Mouse (Mus musculus) heart, postnatal 0 days (tissue): Measurements from ENCODE around the gene Hspa12a. TPM values are rescaled to one million over a fixed set of nuclear protein-coding genes. Genes with fewer than 3 reads are reported as not detected.
A peak's percentile ranks its signal among the peaks of the same experiment; 100 is the strongest.

ENCODE experiments used
- ATAC-seq: fragments of 200-750 bp; cut with Nextera tagmentation; 2 replicates; pipeline ENCODE4 v1.8.0; 2017; ENCODE audit warnings: low read depth, moderate number of reproducible peaks, moderate library complexity; ENCODE audit not compliant: insufficient read depth
- DNase-seq: peaks from one replicate; pipeline ENCODE4 v3.0.0-alpha.2; 2016; ENCODE audit warnings: low spot score
- H3K27ac ChIP-seq: fragments of 300-500 bp; sonication (generic); 2 replicates; pipeline ENCODE4 v1.5.1; 2014; ENCODE audit warnings: low read depth, mild to moderate bottlenecking
- H3K27me3 ChIP-seq: fragments of 300-500 bp; sonication (generic); 2 replicates; pipeline ENCODE4 v1.6.1; 2014; ENCODE audit warnings: low read length, mixed read lengths; ENCODE audit not compliant: control insufficient read depth, insufficient read depth
- H3K36me3 ChIP-seq: fragments of 300-500 bp; sonication (generic); replicated peaks from 2 replicates; pipeline ENCODE4 v1.6.1; 2014; ENCODE audit warnings: low read length, mixed read lengths; ENCODE audit not compliant: control insufficient read depth, insufficient read depth
- H3K4me1 ChIP-seq: fragments of 300-500 bp; sonication (generic); 2 replicates; pipeline ENCODE4 v1.6.1; 2014; ENCODE audit warnings: antibody characterized with exemption; ENCODE audit not compliant: control insufficient read depth, insufficient read depth
- H3K4me2 ChIP-seq: fragments of 300-500 bp; sonication (generic); 2 replicates; pipeline ENCODE4 v1.6.1; 2014; ENCODE audit warnings: low read depth, mild to moderate bottlenecking, low read length, moderate library complexity
- H3K4me3 ChIP-seq: fragments of 300-500 bp; sonication (generic); 2 replicates; pipeline ENCODE4 v1.5.1; 2014; ENCODE audit warnings: low read depth, low read length
- H3K9ac ChIP-seq: fragments of 300-500 bp; sonication (generic); replicated peaks from 2 replicates; pipeline ENCODE4 v1.6.1; 2014; ENCODE audit warnings: low read depth, low read length, mixed read lengths
- H3K9me3 ChIP-seq: fragments of 300-500 bp; sonication (generic); replicated peaks from 2 replicates; pipeline ENCODE4 v1.6.1; 2016; ENCODE audit warnings: low read length; ENCODE audit not compliant: control insufficient read depth
- CTCF ChIP-seq: IDR thresholded peaks from 2 replicates; pipeline ENCODE4 v1.5.1; 2016; ENCODE audit warnings: antibody characterized with exemption, control low read depth, low read depth
- EP300 ChIP-seq: IDR thresholded peaks from 2 replicates; pipeline ENCODE4 v1.6.1; 2016; ENCODE audit warnings: antibody characterized with exemption, low read depth
- WGBS: fragments of 180-500 bp; shearing (Covaris S2); extraction: QIAGEN DNeasy Blood & Tissue Kit; methylation state at CpG from one replicate; pipeline ENCODE4 v1.1.7; 2014; 5-methylcytosine and 5-hydroxymethylcytosine counted together
- polyA plus RNA-seq: library from polyadenylated mRNA; unstranded; fragments of >200 nt; fragmentation: Nextera tagmentation; extraction: Ambion mirVana; gene quantifications from 2 replicates; pipeline ENCODE4 v1.2.1, GENCODE M21; 2015
- total RNA-seq: library from RNA; depleted of rRNA; stranded (reverse); fragments of >200 nt; gene quantifications from 2 replicates; pipeline ENCODE4 v1.2.3, GENCODE M21; 2014; ENCODE audit warnings: low replicate concordance

The Hspa12a gene
- total and polyA plus RNA-seq, 2 experiments from 2014 or later, result 13.2 to 39.2 TPM

DNA sequence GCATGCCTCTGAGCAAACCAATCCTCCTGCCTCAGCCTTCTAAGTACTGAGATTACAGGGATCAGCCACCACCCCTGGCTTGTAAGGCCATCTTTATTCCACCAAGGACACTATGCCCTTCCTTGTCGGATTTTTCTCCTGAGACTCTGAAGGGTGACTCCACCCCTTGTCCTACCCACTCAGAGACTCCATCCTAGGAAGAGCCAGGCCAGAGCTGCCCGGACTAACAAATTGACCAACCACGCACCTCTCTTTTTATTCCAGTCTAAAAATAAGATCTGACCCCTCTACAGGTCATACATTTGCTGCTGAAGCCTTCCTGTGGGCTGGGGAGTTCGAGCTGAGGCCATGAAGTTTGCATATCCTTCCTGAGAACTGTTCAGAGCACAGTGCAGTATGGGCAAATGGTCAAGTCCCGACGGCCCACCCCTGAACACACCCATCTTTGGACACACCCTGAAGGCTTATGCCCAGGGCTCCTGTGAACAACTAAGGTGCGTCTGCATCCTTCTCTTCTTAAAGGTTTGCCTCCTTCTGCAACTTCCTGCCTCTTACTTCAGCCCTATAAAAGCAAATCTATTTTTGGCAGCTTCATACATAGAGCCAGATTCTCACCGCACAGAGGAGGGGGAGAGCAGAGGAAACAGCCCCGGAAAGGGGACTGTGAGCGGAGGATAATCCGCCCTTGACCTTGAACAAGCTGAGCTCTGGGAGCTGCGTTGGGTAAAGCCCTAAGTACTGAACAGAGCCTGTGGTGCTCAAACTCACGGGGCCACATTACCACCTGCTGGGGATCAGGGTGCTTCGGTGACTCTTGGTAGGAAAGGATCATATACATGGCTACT lies 124.7 kb downstream of the Hspa12a start:
- no peaks in the 10 kb centered on the region for H3K36me3 ChIP-seq
- peak overlapping the region; percentile 89 for H3K27ac ChIP-seq
- TF ChIP-seq EP300 (no peak), CTCF (no peak)
- H3K27me3 ChIP-seq, result no peaks in the 10 kb centered on the region
- 22% methylated on average over 14 of the region's 14 CpGs for WGBS
- no peak overlapping the region for H3K4me3 ChIP-seq
- no peak overlapping the region for H3K4me2 ChIP-seq
- no peaks in the 10 kb centered on the region for H3K9me3 ChIP-seq
- no peak overlapping the region for H3K9ac ChIP-seq
- ATAC-seq (peak; percentile 42), DNase-seq (peak; percentile 69)
- H3K4me1 ChIP-seq, result peaks cover 37% of the 10 kb centered on the region

GRCm38 (mm10) chr19:58817398-58817797 lies 126.1 kb downstream of the Hspa12a start:
- WGBS, result 87% methylated on average over 11 of the region's 11 CpGs
- ATAC-seq, result no peak

GRCm38 (mm10) chr19:58816453-58817041 lies 126.9 kb downstream of the Hspa12a start:
- peak; percentile 39; the same call in 1 of the 2 replicates for ATAC-seq
- TF ChIP-seq EP300 (no peak), CTCF (no peak)
- Histone ChIP-seq H3K9ac (no peak overlapping the region), H3K27ac (peak overlapping the region; percentile 78), H3K9me3 (no peaks in the 10 kb centered on the region), H3K4me2 (no peak overlapping the region), H3K4me1 (peaks cover 28% of the 10 kb centered on the region), H3K27me3 (no peaks in the 10 kb centered on the region), H3K4me3 (no peak overlapping the region), H3K36me3 (no peaks in the 10 kb centered on the region)
- 52% methylated on average over 17 of the region's 17 CpGs for WGBS
- peak; percentile 47 for DNase-seq

More at GRCm38 (mm10) chr19:58817398-58817797, 126.1 kb downstream of the Hspa12a start:
- H3K4me3 ChIP-seq, result no peak overlapping the region
- peaks cover 28% of the 10 kb centered on the region for H3K4me1 ChIP-seq
- no peaks in the 10 kb centered on the region for H3K9me3 ChIP-seq
- no peak for DNase-seq
- H3K27ac ChIP-seq, result peak overlapping the region; percentile 78
- H3K27me3 ChIP-seq, result no peaks in the 10 kb centered on the region
- no peak overlapping the region for H3K9ac ChIP-seq
- TF ChIP-seq CTCF (no peak), EP300 (no peak)
- H3K36me3 ChIP-seq, result no peaks in the 10 kb centered on the region
- H3K4me2 ChIP-seq, result no peak overlapping the region

DNA sequence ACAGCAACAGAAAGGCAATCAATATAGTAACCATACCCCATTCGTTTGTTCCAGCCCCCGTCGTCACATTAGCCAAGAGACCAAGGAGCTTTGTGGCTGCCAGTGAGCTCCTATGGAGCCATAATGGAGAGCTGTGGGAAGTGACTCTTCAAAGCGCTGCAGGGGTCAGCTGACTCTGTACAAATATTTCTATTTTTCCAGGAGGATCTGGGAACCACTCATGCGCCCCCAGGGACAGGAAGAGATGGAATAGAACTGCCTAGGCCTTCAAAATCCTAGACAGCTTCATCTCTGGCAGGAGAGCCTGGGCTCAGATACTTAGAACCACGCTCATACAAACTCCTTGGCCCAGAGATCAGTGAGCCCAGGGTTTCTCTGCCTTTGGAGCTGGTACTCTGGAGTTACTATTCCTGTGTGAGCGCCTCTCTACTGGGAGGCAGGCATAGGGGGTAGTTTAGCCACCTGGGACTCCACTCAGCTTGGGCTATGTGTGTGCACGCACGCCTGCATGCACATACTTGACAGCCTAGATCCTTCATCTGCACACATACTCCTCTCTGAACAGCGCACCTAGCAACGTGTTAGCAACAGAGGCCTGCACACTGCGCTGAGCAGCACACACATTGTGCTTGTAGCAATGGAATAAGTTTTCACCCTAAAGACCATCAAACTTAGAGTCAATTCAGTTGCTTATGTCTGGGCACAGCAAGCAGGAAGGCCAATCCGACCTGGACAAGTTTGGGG lies 128.1 kb downstream of the Hspa12a start:
- DNase-seq, result no peak
- TF ChIP-seq CTCF (no peak), EP300 (no peak)
- Histone ChIP-seq H3K27me3 (no peaks in the 10 kb centered on the region), H3K9ac (no peak overlapping the region), H3K4me1 (peaks cover 28% of the 10 kb centered on the region), H3K4me2 (no peak overlapping the region), H3K36me3 (no peaks in the 10 kb centered on the region), H3K27ac (no peak overlapping the region), H3K4me3 (no peak overlapping the region), H3K9me3 (no peaks in the 10 kb centered on the region)
- ATAC-seq, result no peak
- WGBS, result 88% methylated on average over 13 of the region's 13 CpGs

DNA sequence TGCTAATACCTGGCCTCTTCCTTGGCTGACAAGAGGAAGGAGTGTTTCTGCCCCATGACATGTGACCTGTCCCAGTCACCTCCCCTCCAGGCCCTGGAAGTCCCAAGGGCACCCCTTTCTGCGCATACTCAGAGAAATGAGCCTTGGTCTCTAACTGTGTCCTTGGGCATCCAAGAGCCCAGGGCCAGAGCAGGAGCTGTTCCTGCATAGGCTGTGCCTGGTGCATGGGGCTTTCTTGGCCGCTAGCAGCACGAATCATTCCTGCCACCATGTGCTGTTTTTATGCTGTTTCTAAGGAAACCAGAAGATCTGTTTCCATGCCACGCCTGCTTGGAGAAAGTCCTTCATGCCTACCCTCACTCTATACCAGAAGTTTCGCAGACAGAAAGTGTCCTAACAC lies 132.9 kb downstream of the Hspa12a start:
- no peak overlapping the region for H3K9ac ChIP-seq
- no peak overlapping the region for H3K4me2 ChIP-seq
- H3K4me3 ChIP-seq, result no peak overlapping the region
- ATAC-seq (no peak), DNase-seq (no peak)
- no peak overlapping the region for H3K27ac ChIP-seq
- 80% methylated on average over 5 of the region's 5 CpGs for WGBS
- TF ChIP-seq EP300 (no peak), CTCF (no peak)
- H3K27me3 ChIP-seq, result no peaks in the 10 kb centered on the region
- peaks cover 1% of the 10 kb centered on the region; the same call in 1 of the 2 replicates for H3K36me3 ChIP-seq
- no peaks in the 10 kb centered on the region for H3K9me3 ChIP-seq
- no peaks in the 10 kb centered on the region for H3K4me1 ChIP-seq
